Mouse (Mus musculus): ENCODE data around the gene Camk2d. TPM values are rescaled to one million over a fixed set of nuclear protein-coding genes. Genes with fewer than 3 reads are reported as not detected.
A peak's percentile ranks its signal among the peaks of the same experiment; 100 is the strongest.

Camk2d gene
- polyA plus RNA-seq, 1 experiment from 2014 or later, result 20.6 TPM

DNA sequence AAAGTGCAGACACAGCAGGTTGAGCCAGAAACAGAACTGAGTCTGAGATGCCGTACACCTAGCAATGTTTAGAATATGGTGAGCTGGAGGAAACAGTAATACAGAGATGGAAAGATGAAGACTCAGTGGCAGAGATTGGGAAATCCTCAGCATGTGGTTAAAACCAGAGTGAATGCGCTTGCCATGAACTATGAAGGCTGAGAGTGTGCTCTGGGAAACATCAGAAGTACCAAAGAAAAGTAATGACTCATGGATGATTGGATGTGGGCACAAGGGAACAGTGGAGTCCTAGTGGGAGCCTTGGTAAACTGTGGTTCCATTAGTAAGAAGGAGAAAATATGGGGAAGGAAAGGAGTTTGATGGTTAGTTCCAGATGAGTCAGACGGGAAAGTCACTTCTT lies 231.8 kb downstream of the Camk2d start:
- Histone ChIP-seq H3K4me3 (ENCODE audit: low read depth, low read length) (no peak overlapping the region), H3K36me3 (ENCODE audit: control insufficient read depth, insufficient read depth, low read length) (no peaks in the 10 kb centered on the region), H3K9me3 (ENCODE audit: control insufficient read depth, low read length) (no peaks in the 10 kb centered on the region), H3K4me1 (replicated peaks; ENCODE audit: control insufficient read depth, insufficient read depth, low read length) (no peaks in the 10 kb centered on the region), H3K27ac (ENCODE audit: low read depth, low read length) (no peak overlapping the region), H3K9ac (ENCODE audit: low read depth, low read length) (no peak overlapping the region), H3K27me3 (ENCODE audit: control insufficient read depth, insufficient read depth, low read length) (no peaks in the 10 kb centered on the region), H3K4me2 (replicated peaks; ENCODE audit: low read depth, low read length) (no peak overlapping the region)
- DNase-seq (ENCODE audit: low spot score) (no peak), ATAC-seq (ENCODE audit: low FRiP score) (no peak)
- WGBS, result 89% methylated on average over 3 of the region's 3 CpGs

DNA sequence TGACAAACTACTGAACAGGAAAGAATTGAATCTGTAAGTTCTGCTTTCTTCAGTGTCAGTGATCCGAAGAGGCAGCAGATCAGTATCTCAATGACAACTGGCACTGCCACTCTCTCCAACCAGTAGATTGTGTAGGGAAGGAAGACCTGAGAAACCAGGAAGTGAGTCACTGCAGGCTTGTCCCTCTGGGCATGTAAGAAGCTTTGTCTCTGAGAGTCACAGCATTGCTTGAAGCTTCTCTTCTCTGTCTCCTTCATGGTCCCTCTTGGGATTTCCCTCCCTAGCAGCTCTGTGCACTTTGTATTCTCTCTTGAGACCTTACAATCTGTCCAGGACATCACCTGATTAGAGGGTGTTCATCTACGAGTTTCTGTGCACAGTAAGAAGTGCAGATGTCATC lies 233.7 kb downstream of the Camk2d start:
- Histone ChIP-seq H3K9me3 (ENCODE audit: control insufficient read depth, low read length) (no peaks in the 10 kb centered on the region), H3K36me3 (ENCODE audit: control insufficient read depth, insufficient read depth, low read length) (no peaks in the 10 kb centered on the region), H3K4me1 (replicated peaks; ENCODE audit: control insufficient read depth, insufficient read depth, low read length) (no peaks in the 10 kb centered on the region), H3K27ac (ENCODE audit: low read depth, low read length) (no peak overlapping the region), H3K4me2 (replicated peaks; ENCODE audit: low read depth, low read length) (no peak overlapping the region), H3K9ac (ENCODE audit: low read depth, low read length) (no peak overlapping the region), H3K27me3 (ENCODE audit: control insufficient read depth, insufficient read depth, low read length) (no peaks in the 10 kb centered on the region), H3K4me3 (ENCODE audit: low read depth, low read length) (no peak overlapping the region)
- ATAC-seq (ENCODE audit: low FRiP score) (no peak), DNase-seq (ENCODE audit: low spot score) (no peak)
- 88% methylated on average over 2 of the region's 2 CpGs for WGBS

DNA sequence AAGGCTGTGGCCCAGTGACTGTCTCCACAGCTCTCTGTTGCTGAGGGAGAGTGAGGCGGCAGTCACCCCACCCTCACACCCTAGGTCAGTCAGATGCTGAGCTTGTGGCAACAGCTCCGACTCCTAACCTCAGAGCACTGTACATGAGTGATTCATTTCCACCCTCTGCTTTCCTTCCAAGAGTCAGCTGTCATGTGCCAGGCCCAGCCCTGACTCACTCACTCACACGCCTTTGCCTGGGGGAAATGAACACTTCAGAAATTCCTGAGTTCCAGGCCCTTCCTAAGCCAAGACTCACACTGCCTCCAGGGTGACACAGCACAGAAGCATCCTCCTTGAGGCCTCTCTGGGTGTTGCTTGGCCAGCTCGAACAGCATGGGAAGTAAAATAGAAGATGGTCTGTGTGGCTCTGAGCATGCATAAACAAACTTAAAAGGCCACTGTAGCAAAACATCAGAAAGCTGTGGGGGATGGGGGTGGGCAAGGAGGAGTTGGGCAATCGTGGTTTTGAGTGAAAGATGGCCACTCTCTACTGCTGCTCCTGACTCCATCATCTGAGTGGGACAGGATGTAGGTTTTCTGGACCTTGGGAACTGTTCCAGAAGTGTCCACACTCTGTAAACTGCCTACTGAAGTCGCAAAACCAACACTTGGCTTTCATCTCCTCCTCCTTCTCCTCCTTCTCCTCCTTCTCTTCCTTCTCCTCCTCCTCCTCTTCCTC lies 235.5 kb downstream of the Camk2d start:
- H3K36me3 ChIP-seq (ENCODE audit: control insufficient read depth, insufficient read depth, low read length), result no peaks in the 10 kb centered on the region

DNA sequence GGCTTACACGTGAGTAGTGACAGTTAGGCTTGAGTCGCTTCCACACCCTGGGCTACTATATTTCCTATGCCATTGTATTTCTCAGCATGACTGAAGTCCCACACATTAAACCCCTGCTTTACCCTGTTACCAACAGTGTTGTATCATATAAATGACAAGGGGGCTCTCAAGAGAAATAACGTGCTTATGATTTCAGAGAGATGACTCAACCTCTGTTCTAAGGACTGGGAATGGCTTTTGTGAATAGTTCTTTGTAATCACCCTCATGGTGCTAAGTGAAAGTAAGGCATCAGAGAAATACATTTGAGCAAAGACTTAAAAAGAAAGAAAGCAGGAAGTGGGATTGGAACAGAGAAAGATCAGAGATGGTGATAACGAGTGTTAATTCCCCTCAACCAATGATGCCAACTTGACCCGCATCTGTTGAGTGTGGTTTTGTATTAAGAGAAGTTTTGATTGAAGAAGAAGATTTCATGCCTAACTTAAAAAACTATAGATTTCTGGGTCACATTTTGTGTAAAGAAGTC lies 238.6 kb downstream of the Camk2d start:
- Histone ChIP-seq H3K36me3 (ENCODE audit: control insufficient read depth, insufficient read depth, low read length) (no peaks in the 10 kb centered on the region), H3K9ac (ENCODE audit: low read depth, low read length) (no peak overlapping the region), H3K9me3 (ENCODE audit: control insufficient read depth, low read length) (no peaks in the 10 kb centered on the region), H3K27ac (ENCODE audit: low read depth, low read length) (no peak overlapping the region), H3K4me2 (replicated peaks; ENCODE audit: low read depth, low read length) (no peak overlapping the region), H3K27me3 (ENCODE audit: control insufficient read depth, insufficient read depth, low read length) (no peaks in the 10 kb centered on the region), H3K4me3 (ENCODE audit: low read depth, low read length) (no peak overlapping the region), H3K4me1 (replicated peaks; ENCODE audit: control insufficient read depth, insufficient read depth, low read length) (no peaks in the 10 kb centered on the region)
- ATAC-seq (ENCODE audit: low FRiP score) (no peak), DNase-seq (ENCODE audit: low spot score) (no peak)
- 90% methylated on average over 5 of the region's 5 CpGs for WGBS

More for the DNA sequence above, 235.5 kb downstream of the Camk2d start:
- no peak overlapping the region for H3K9ac ChIP-seq (ENCODE audit: low read depth, low read length)
- H3K27me3 ChIP-seq (ENCODE audit: control insufficient read depth, insufficient read depth, low read length), result no peaks in the 10 kb centered on the region
- H3K27ac ChIP-seq (ENCODE audit: low read depth, low read length), result no peak overlapping the region
- no peaks in the 10 kb centered on the region for H3K4me1 ChIP-seq (replicated peaks; ENCODE audit: control insufficient read depth, insufficient read depth, low read length)
- ATAC-seq (ENCODE audit: low FRiP score) (peak; percentile 33; the same call in 1 of the 2 replicates), DNase-seq (ENCODE audit: low spot score) (no peak)
- H3K4me2 ChIP-seq (replicated peaks; ENCODE audit: low read depth, low read length), result no peak overlapping the region
- no peak overlapping the region for H3K4me3 ChIP-seq (ENCODE audit: low read depth, low read length)
- 70% methylated on average over 6 of the region's 6 CpGs for WGBS
- no peaks in the 10 kb centered on the region for H3K9me3 ChIP-seq (ENCODE audit: control insufficient read depth, low read length)

DNA sequence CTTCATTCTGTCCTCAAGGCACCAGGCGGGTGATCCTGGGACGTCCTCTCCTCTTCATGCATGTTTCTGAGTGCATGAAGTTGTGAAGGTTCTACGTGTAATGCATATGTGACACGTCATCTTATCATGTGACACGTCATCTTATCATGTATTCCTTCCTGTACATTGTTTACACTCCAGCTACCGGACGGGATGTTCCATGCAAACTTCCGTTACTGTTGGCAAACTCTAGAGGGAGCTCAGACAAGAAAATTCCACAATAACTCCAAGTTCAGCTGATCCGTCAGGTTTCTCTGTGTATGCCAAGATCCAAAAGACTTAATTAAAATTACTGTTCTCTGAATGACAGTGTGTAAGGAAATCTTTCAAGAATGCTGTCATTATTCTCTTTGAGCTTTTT lies 246.7 kb downstream of the Camk2d start:
- H3K27me3 ChIP-seq (ENCODE audit: control insufficient read depth, insufficient read depth, low read length), result no peaks in the 10 kb centered on the region
- ATAC-seq (ENCODE audit: low FRiP score), result no peak
- no peaks in the 10 kb centered on the region for H3K36me3 ChIP-seq (ENCODE audit: control insufficient read depth, insufficient read depth, low read length)
- no peaks in the 10 kb centered on the region for H3K9me3 ChIP-seq (ENCODE audit: control insufficient read depth, low read length)
- DNase-seq (ENCODE audit: low spot score), result no peak
- no peak overlapping the region for H3K4me3 ChIP-seq (ENCODE audit: low read depth, low read length)
- no peak overlapping the region for H3K27ac ChIP-seq (ENCODE audit: low read depth, low read length)
- WGBS, result 89% methylated on average over 9 of the region's 9 CpGs
- H3K9ac ChIP-seq (ENCODE audit: low read depth, low read length), result no peak overlapping the region
- no peak overlapping the region for H3K4me2 ChIP-seq (replicated peaks; ENCODE audit: low read depth, low read length)
- no peaks in the 10 kb centered on the region for H3K4me1 ChIP-seq (replicated peaks; ENCODE audit: control insufficient read depth, insufficient read depth, low read length)

DNA sequence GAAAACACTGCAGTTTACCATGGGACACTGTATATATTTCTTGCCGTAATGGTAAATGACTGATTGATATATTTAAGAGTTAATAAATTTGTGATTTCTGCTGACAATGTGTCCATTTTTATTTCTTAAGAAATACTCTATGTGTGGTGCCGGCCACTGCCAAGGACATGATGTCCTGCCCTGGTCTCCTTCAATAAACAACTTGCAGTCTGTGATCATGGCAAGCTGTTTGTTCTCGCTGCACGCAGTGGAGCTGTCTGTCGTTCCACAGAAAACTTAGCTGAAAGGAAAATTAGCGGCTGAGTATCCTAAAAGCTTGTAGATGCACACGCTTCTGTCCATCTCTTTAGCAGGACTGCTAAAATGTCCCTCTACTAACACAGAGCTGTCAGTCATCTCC lies 248.7 kb downstream of the Camk2d start:
- no peak for ATAC-seq (ENCODE audit: low FRiP score)
- Histone ChIP-seq H3K27me3 (ENCODE audit: control insufficient read depth, insufficient read depth, low read length) (no peaks in the 10 kb centered on the region), H3K4me2 (replicated peaks; ENCODE audit: low read depth, low read length) (no peak overlapping the region), H3K36me3 (ENCODE audit: control insufficient read depth, insufficient read depth, low read length) (no peaks in the 10 kb centered on the region), H3K9ac (ENCODE audit: low read depth, low read length) (no peak overlapping the region), H3K4me1 (replicated peaks; ENCODE audit: control insufficient read depth, insufficient read depth, low read length) (no peaks in the 10 kb centered on the region), H3K4me3 (ENCODE audit: low read depth, low read length) (no peak overlapping the region), H3K27ac (ENCODE audit: low read depth, low read length) (no peak overlapping the region), H3K9me3 (ENCODE audit: control insufficient read depth, low read length) (no peaks in the 10 kb centered on the region)
- 94% methylated on average over 7 of the region's 7 CpGs for WGBS
- DNase-seq (ENCODE audit: low spot score), result no peak

DNA sequence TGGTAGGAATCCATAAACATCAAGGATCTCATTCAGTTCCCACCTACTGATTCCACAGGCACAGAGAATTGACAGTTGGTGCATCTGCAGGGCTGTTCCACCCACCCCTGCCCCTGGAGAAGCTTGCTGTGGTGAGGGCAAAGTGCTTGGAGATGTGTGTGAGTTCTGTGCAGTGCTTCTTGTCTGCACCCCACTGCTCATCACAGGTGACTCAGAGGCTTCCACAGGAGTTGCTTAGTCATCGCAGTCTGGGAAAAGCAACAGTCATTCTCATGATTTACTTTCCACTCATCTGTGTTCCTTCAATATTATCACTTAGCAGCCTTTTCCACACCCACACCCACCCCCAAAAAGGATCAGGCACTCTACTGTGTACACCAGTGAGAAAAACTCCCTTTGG lies 252.0 kb downstream of the Camk2d start:
- H3K4me2 ChIP-seq (replicated peaks; ENCODE audit: low read depth, low read length), result no peak overlapping the region
- no peak overlapping the region for H3K27ac ChIP-seq (ENCODE audit: low read depth, low read length)
- no peak overlapping the region for H3K4me3 ChIP-seq (ENCODE audit: low read depth, low read length)
- H3K4me1 ChIP-seq (replicated peaks; ENCODE audit: control insufficient read depth, insufficient read depth, low read length), result no peaks in the 10 kb centered on the region
- no peak for ATAC-seq (ENCODE audit: low FRiP score)
- 88% methylated on average over 1 of the region's 1 CpGs for WGBS
- H3K9me3 ChIP-seq (ENCODE audit: control insufficient read depth, low read length), result no peaks in the 10 kb centered on the region
- H3K36me3 ChIP-seq (ENCODE audit: control insufficient read depth, insufficient read depth, low read length), result no peaks in the 10 kb centered on the region
- no peak for DNase-seq (ENCODE audit: low spot score)
- H3K9ac ChIP-seq (ENCODE audit: low read depth, low read length), result no peak overlapping the region
- no peaks in the 10 kb centered on the region for H3K27me3 ChIP-seq (ENCODE audit: control insufficient read depth, insufficient read depth, low read length)

DNA sequence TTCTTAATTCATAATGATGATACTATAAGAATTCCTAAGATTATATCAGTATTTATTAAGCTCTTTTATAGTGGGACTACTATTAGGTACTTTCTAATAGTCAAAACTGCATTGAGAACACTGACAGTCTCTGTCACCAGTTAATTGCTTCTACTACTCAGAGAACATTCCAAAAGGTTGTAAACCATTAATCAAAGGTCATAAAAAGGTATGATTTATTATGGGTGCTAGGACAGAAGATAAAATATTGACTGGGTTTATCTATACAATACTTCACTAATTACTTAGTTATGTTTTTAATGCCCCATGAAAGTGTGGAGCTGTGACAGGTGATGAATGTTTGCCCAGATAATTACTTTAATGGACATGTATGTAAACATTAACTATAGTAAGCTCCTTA lies 264.3 kb downstream of the Camk2d start:
- no peak for DNase-seq (ENCODE audit: low spot score)
- H3K4me3 ChIP-seq (ENCODE audit: low read depth, low read length), result no peak overlapping the region
- no peaks in the 10 kb centered on the region for H3K27me3 ChIP-seq (ENCODE audit: control insufficient read depth, insufficient read depth, low read length)
- no peaks in the 10 kb centered on the region for H3K4me1 ChIP-seq (replicated peaks; ENCODE audit: control insufficient read depth, insufficient read depth, low read length)
- ATAC-seq (ENCODE audit: low FRiP score), result no peak
- H3K27ac ChIP-seq (ENCODE audit: low read depth, low read length), result no peak overlapping the region
- H3K9ac ChIP-seq (ENCODE audit: low read depth, low read length), result no peak overlapping the region
- H3K36me3 ChIP-seq (ENCODE audit: control insufficient read depth, insufficient read depth, low read length), result no peaks in the 10 kb centered on the region
- H3K4me2 ChIP-seq (replicated peaks; ENCODE audit: low read depth, low read length), result no peak overlapping the region
- H3K9me3 ChIP-seq (ENCODE audit: control insufficient read depth, low read length), result no peaks in the 10 kb centered on the region

DNA sequence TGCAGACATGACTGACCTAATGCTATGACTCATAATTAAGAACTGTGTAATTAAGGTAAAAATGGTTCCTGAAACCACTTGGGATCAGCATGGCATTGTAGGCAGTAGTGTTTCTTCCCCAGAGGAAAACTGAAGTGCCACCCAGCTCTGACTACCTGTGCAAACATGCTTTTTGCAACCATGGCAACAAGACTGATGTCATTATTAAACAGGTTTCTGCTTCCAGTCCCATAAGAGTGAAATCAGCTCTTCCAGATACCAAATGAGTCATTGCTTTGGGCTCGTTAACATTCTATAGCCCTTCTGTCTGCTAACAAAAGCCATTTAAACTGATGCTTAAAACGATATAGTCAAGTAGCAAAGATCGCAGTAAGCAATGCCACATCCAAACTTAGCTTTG lies 273.5 kb downstream of the Camk2d start:
- no peaks in the 10 kb centered on the region for H3K27me3 ChIP-seq (ENCODE audit: control insufficient read depth, insufficient read depth, low read length)
- H3K36me3 ChIP-seq (ENCODE audit: control insufficient read depth, insufficient read depth, low read length), result no peaks in the 10 kb centered on the region
- H3K9me3 ChIP-seq (ENCODE audit: control insufficient read depth, low read length), result no peaks in the 10 kb centered on the region
- DNase-seq (ENCODE audit: low spot score), result no peak
- H3K9ac ChIP-seq (ENCODE audit: low read depth, low read length), result no peak overlapping the region
- WGBS, result 81% methylated on average over 3 of the region's 3 CpGs
- no peak for ATAC-seq (ENCODE audit: low FRiP score)
- H3K4me2 ChIP-seq (replicated peaks; ENCODE audit: low read depth, low read length), result no peak overlapping the region
- H3K4me1 ChIP-seq (replicated peaks; ENCODE audit: control insufficient read depth, insufficient read depth, low read length), result no peaks in the 10 kb centered on the region
- H3K27ac ChIP-seq (ENCODE audit: low read depth, low read length), result no peak overlapping the region
- no peak overlapping the region for H3K4me3 ChIP-seq (ENCODE audit: low read depth, low read length)

Data from hindbrain, embryonic 11.5 days (tissue).